Mouse (Mus musculus): Measurements from ENCODE around the gene Igf2bp1.
"Not testable (repeated sequence)": the region's sequence is repeated elsewhere in the genome, so short reads cannot be mapped to it uniquely, and the experiment has no call there.

- not testable (repeated sequence) for TF ChIP-seq CTCF, POLR2A (IDR thresholded peaks at IDR 0.05; ENCODE audit: insufficient read depth, low read depth, low read length)
Observed at GRCm38 (mm10) chr11:95932168-95932567, 73.6 kb downstream of the Igf2bp1 start.
